Mouse (Mus musculus) testis, adult 2 months (tissue): ENCODE measurements around the gene Zfp553.

Source experiments
- CTCF ChIP-seq: fragments of 200-500 bp; IDR thresholded peaks from 2 replicates; pipeline ENCODE4 v1.5.1; 2012; ENCODE audit warnings: low read depth, mild to moderate bottlenecking, inconsistent platforms, low read length, moderate library complexity; ENCODE audit not compliant: control insufficient read depth, insufficient read depth, insufficient replicate concordance
- POLR2A ChIP-seq: fragments of 200-500 bp; IDR thresholded peaks from 2 replicates; pipeline ENCODE4 v1.6.1; 2012; ENCODE audit warnings: low read depth, mild to moderate bottlenecking, inconsistent platforms, low read length, moderate library complexity; ENCODE audit not compliant: control insufficient read depth

- TF ChIP-seq POLR2A (no peak), CTCF (no peak)
Observed at GRCm38 (mm10) chr7:127252414-127252813, 19.6 kb downstream of the Zfp553 start.
